ENCODE assay signal across 8 mouse cellular contexts in the genomic region with DNA sequence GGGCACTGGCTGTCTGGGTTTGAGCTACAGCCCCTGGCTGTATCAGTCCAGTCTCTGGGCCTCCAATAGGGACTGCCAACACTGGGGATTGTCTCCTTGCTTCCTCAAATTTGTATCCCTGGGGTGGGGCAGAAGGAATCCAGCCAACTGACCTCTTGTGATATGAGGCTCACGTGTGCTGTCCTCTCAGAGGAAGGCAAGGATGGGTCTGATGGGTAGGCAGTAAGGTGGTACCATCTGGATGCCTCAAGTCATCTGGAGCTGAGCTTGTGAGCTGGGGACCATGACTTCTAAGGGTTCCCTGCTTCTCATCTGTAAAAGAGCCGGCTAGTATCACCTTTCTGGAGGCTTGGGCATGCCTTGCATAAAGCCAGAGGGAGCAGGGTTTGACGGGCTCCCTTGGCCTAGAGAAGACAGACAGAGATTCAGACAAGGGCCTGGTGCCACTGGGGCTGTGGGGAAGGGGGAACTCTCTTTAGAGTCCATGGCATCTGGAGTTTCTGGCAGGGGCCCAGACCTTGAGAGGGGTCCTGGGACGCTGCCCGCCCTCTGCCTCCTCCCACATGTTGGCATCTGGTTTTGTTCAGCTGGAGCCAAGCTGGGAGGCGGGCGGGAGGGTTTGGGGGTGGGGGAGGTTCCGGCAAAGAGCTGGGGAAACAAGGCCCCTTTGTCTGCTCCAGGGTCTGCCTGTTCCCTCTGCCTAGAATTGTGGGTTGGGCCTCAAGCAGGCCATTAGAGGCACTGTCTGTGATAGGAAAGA. TPM values are rescaled to one million over a fixed set of nuclear protein-coding genes. Genes with fewer than 3 reads are reported as not detected.
DNase-seq lines count a peak whose midpoint lies in the region; ATAC-seq and TF ChIP-seq lines count a peak whose summit lies in the region.

No protein-coding gene starts in this region.

- no peak overlapping the region for H3K4me3 ChIP-seq in kidney, postnatal 0 days (replicated peaks; ENCODE audit: low read depth, low read length)
- no peak overlapping the region for H3K4me3 ChIP-seq in embryonic fibroblast, embryonic 13.5 days (ENCODE audit: insufficient read depth, low read length)
- H3K4me3 ChIP-seq in hindbrain, embryonic 15.5 days, result no peak overlapping the region
- no peak overlapping the region for H3K4me3 ChIP-seq in limb, embryonic 13.5 days

- no peaks in the 10 kb centered on the region for H3K4me1 ChIP-seq in kidney, postnatal 0 days (replicated peaks; ENCODE audit: insufficient read depth, low read length)
- peaks cover 21% of the 10 kb centered on the region for H3K4me1 ChIP-seq in embryonic fibroblast, embryonic 13.5 days (ENCODE audit: control insufficient read depth, insufficient read depth, low read length)
- H3K4me1 ChIP-seq in hindbrain, embryonic 15.5 days (replicated peaks), result peaks cover 25% of the 10 kb centered on the region
- peaks cover 64% of the 10 kb centered on the region for H3K4me1 ChIP-seq in limb, embryonic 13.5 days

- H3K27ac ChIP-seq in kidney, postnatal 0 days, result no peak overlapping the region
- H3K27ac ChIP-seq in embryonic fibroblast, embryonic 13.5 days (ENCODE audit: insufficient read depth, low read length), result peak overlapping the region; percentile 99
- H3K27ac ChIP-seq in hindbrain, embryonic 15.5 days (replicated peaks), result peak overlapping the region; percentile 26
- peak overlapping the region; percentile 96 for H3K27ac ChIP-seq in limb, embryonic 13.5 days

- peak; percentile 35 for DNase-seq in kidney, postnatal 0 days (ENCODE audit: low spot score)
- DNase-seq in kidney, adult 9 months, result no peak
- DNase-seq in right cerebral cortex, postnatal 4 days, result peak; percentile 76
- no peak for DNase-seq in adrenal gland, adult (ENCODE audit: inconsistent age in 2 of 2, low spot score in 1 of 2)

- TF ChIP-seq CTCF in kidney, postnatal 0 days (IDR thresholded peaks at IDR 0.05; ENCODE audit: low read depth), result no peak
- TF ChIP-seq CTCF in embryonic fibroblast, embryonic 13.5 days (IDR thresholded peaks at IDR 0.05; ENCODE audit: borderline replicate concordance, insufficient read depth, low read length), result no peak

- no peak overlapping the region for H3K9ac ChIP-seq in kidney, postnatal 0 days (ENCODE audit: low read depth, low read length)
- no peak overlapping the region for H3K9ac ChIP-seq in hindbrain, embryonic 15.5 days
- H3K9ac ChIP-seq in limb, embryonic 13.5 days, result no peak overlapping the region; the same call in 1 of the 2 replicates

- no peaks in the 10 kb centered on the region for H3K36me3 ChIP-seq in kidney, postnatal 0 days (ENCODE audit: insufficient read depth, low read length)
- H3K36me3 ChIP-seq in hindbrain, embryonic 15.5 days, result no peaks in the 10 kb centered on the region
- no peaks in the 10 kb centered on the region for H3K36me3 ChIP-seq in limb, embryonic 13.5 days

- ATAC-seq in kidney, postnatal 0 days (replicated peaks; ENCODE audit: low FRiP score, low read depth), result no peak
- ATAC-seq in hindbrain, embryonic 15.5 days (ENCODE audit: low FRiP score, low read depth), result peak; percentile 78
- ATAC-seq in limb, embryonic 13.5 days (ENCODE audit: low FRiP score, low read depth), result peak; percentile 82
- no peak for ATAC-seq in monocyte, adult 5-6 weeks (replicated peaks; ENCODE audit: insufficient number of reproducible peaks, low FRiP score, low TSS enrichment, poor library complexity, severe bottlenecking)

- H3K9me3 ChIP-seq in kidney, postnatal 0 days (replicated peaks; ENCODE audit: low read length), result no peaks in the 10 kb centered on the region
- no peaks in the 10 kb centered on the region for H3K9me3 ChIP-seq in hindbrain, embryonic 15.5 days
- H3K9me3 ChIP-seq in limb, embryonic 13.5 days, result no peaks in the 10 kb centered on the region; the same call in 1 of the 2 replicates

- H3K27me3 ChIP-seq in kidney, postnatal 0 days (ENCODE audit: insufficient read depth, low read length), result no peaks in the 10 kb centered on the region
- peaks cover 4% of the 10 kb centered on the region; the same call in 1 of the 2 replicates for H3K27me3 ChIP-seq in hindbrain, embryonic 15.5 days
- peaks cover 2% of the 10 kb centered on the region; the same call in 1 of the 2 replicates for H3K27me3 ChIP-seq in limb, embryonic 13.5 days

- no peak for TF ChIP-seq POLR2A in embryonic fibroblast, embryonic 13.5 days (IDR thresholded peaks at IDR 0.05; ENCODE audit: low read depth, low read length)

- WGBS in kidney, postnatal 0 days, result 34% methylated on average over 8 of the region's 8 CpGs
- 27% methylated on average over 8 of the region's 8 CpGs for WGBS in hindbrain, embryonic 15.5 days
- 14% methylated on average over 8 of the region's 8 CpGs for WGBS in limb, embryonic 13.5 days

- no peak overlapping the region for H3K4me2 ChIP-seq in kidney, postnatal 0 days (ENCODE audit: low read length)
- H3K4me2 ChIP-seq in hindbrain, embryonic 15.5 days, result no peak overlapping the region
- H3K4me2 ChIP-seq in limb, embryonic 13.5 days (replicated peaks), result peak overlapping the region; percentile 1; the same call in 1 of the 2 replicates

RNA-seq across cellular contexts. Expression of gene Fbln2, which starts 11.6 kb away (rescaled TPM):
- polyA plus RNA-seq in kidney, postnatal 0 days (2015; fragmentation: Nextera tagmentation; extraction: Ambion mirVana), result 20.9 and 22.0 TPM in 2 replicates
- polyA plus RNA-seq in embryonic fibroblast, embryonic 13.5 days (2011; ENCODE audit: insufficient read length, low read depth, missing spikeins), result 1,102 and 1,873 TPM in 2 replicates
- polyA plus RNA-seq in hindbrain, embryonic 15.5 days (2015; fragmentation: Nextera tagmentation; extraction: Ambion mirVana), result 28.7 and 29.0 TPM in 2 replicates
- polyA plus RNA-seq in limb, embryonic 13.5 days (2015; fragmentation: Nextera tagmentation; extraction: Ambion mirVana), result 192 and 196 TPM in 2 replicates
- total RNA-seq in monocyte, adult 5-6 weeks (2017), result not detected in 3 replicates

RNA-seq across cellular contexts. Expression of gene Hdac11, which starts 44.1 kb away (rescaled TPM):
- 16.2 and 17.3 TPM in 2 replicates for polyA plus RNA-seq in kidney, postnatal 0 days (2015; fragmentation: Nextera tagmentation; extraction: Ambion mirVana)
- 5.4 TPM in 2 replicates for polyA plus RNA-seq in embryonic fibroblast, embryonic 13.5 days (2011; ENCODE audit: insufficient read length, low read depth, missing spikeins)
- 43.4 and 44.4 TPM in 2 replicates for polyA plus RNA-seq in hindbrain, embryonic 15.5 days (2015; fragmentation: Nextera tagmentation; extraction: Ambion mirVana)
- 16.1 and 18.6 TPM in 2 replicates for polyA plus RNA-seq in limb, embryonic 13.5 days (2015; fragmentation: Nextera tagmentation; extraction: Ambion mirVana)
- total RNA-seq in monocyte, adult 5-6 weeks (2017), result 0.43 to 1.6 TPM (median 1.3 TPM) in 3 replicates

Comparison
In these comparisons a context has a peak if more than half of its experiments do, and no peak if none do; other contexts are left out.
1. DNase-seq: peak in kidney, postnatal 0 days (single experiment) and right cerebral cortex, postnatal 4 days (single experiment); none in kidney, adult 9 months (single experiment) and adrenal gland, adult (0 of 2).
2. ATAC-seq: peak in hindbrain, embryonic 15.5 days (single experiment) and limb, embryonic 13.5 days (single experiment); none in kidney, postnatal 0 days (single experiment) and monocyte, adult 5-6 weeks (single experiment).